Mouse (Mus musculus) lung, adult 18-20 months (tissue): ENCODE measurements around the gene Tmem104.
A peak's percentile ranks its signal among the peaks of the same experiment; 100 is the strongest.

ENCODE experiments used
- DNase-seq, 2 experiments: peaks; one replicate each; pipeline ENCODE4 v3.0.0; 2022; ENCODE audit warnings: mixed read lengths in 2 of 2

Tmem104 gene

DNA sequence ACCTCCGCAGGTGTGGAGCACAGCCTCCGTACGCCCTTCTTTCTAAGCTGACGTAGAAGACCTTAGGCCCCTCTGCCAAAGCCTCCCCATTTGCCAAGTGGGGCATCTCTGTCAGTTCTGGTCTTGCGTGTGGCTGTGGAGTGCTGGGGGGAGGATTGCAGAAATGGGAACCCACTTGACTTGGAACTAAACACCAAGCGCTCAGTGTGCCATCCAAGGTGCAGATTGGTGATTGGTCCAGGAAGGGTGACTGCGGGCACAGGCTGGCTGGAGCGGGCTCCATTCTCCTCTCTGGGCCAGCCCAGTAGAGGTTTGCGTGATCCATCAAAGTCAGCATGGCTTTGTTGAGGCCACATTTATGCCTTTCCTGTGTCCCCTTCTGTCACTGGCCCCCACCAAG is 15.5 kb downstream of the Tmem104 start:
- no peak for DNase-seq

GRCm38 (mm10) chr11:115208126-115208525 is 20.8 kb downstream of the Tmem104 start:
- DNase-seq: no peak

DNA sequence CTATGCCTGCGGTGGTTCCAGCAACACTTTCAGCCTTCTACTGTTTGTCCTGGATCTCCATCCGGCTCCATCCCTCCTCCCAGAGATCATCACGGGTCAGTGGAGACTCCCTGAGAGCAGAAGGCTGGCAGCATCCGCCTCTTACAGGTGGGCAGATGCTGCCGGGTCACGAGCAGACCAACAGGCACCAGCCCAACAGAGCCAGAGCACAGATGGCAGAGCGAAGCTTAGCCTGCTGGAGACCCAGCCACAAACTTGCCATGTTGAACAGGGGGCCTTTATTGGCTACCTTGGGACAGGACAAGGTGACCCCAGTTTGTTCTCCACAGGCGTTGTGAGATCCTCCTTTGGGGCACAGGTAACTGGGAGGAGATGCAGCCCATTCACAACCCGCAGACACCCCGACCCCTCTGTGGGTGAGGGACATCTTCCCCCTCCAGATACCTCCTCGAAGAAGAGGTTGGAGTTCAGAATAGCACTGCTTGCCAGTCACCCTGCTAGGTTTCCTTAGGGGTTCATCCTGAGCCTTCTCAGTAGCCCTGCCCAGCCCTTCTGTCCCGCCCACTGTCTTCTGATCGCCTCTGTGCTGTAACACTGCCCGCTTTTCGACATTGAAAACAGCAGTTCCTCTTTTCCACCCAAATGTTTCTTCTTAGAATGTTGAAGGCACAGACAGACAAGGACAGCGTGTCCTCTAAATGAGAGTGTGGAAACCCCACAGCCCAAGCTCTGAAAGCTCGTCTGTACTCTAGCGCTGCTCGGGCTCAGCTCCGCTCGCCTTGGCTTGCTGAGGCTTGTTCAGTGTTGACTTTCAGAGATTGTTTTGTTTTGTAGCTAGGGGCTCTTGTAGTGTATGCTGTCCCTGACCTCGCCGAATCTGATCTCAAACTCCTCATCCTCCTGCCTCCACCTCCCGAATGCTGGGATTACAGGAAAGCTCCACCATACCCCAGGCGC is 21.8 kb downstream of the Tmem104 start:
- peak in 1 of 2 experiments; percentile 36 for DNase-seq

GRCm38 (mm10) chr11:115209958-115210357 is 22.7 kb downstream of the Tmem104 start:
- DNase-seq: no peak

- no peak for DNase-seq
These were observed 24.8 kb downstream of the Tmem104 start for GRCm38 (mm10) chr11:115212116-115212515.

- DNase-seq: peak in 1 of 2 experiments; percentile 51
These were observed 27.8 kb downstream of the Tmem104 start for GRCm38 (mm10) chr11:115215123-115215522.

DNA sequence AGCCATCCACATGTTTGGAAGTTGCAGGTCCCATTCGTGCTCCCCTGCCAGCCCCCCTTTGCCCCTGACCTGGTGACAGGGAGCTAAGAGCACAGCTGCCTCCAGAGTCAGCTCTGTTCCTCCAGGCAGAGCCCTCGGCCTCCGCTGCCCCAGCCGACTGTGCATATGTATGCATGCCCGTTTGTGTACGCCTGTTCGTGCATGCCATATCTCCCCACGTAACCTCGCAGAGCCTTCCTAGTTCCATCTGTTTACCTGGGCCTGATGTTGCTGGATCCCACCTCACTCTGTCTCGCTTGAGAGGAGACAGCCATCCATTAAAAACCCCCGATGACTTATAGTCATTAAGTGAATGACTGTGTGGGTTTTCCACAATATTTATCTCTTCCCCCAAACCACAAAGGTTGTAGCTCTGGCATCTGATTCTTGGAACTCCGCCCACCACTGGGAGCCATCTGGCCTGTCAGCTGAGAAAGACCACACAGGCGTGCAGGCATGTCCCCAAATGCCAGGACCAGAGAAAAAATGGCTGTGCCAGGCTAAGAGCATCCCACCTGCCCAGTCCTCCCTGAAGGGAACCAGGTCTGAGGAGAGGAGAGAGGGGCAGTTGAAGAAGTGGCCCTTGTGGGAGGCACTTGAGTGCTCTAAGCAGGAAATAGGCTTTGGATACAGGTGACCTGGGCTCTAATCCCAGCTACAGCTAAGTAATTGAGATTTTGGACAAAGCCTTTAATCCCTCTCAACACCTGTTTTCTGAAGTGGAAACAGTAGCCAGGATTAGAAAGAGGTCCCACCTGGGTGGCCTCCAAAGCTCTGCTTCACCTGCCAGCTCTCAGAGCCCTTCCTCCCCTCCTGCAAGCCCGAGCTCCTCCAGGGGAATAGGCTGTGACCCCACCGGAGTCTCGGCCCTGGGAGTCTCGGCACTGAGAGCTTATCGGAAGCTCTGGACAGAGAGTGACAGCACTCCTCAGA is 30.4 kb downstream of the Tmem104 start:
- DNase-seq: peak in 1 of 2 experiments; percentile 38

DNA sequence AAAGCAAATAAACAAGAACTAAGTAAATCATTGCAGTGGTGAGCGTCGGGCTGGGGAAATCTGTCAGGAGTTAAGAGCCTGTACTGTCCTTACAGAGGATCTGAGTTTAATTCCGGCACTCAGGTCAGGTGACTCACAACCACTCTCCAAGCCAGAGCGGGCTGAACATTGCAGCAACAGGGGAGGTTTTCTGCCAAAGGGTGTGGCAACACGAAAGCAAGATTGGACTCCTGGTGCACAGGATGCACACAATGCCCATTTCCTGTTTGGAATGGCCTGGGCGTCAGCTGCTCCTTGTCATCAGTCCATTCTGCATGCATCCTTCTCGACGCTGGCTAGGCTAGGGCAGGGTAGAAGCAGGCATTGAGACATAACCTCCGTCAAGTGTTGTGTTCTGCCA is 32.0 kb downstream of the Tmem104 start:
- peak; percentile 83 to 89 for DNase-seq

DNA sequence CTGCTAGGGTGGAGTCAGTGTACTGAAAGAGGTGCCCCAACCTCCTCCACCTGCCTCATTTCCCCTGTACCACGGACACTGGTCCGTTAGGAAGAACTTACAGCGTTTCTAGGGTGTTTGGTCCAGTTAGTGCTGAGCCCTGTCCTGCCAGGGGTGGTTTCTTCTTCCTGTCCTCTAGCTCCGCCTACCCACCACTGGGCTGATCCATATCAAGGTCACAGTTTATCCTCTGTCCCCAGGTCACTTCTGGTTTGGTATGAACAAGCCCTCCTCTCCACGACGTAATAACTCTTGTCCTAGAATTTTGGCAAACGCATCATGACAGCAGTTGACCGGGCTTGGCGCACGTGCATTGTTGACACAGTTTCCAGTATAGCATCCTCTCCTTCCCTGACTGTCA is 32.4 kb downstream of the Tmem104 start:
- no peak for DNase-seq

- DNase-seq: peak in 1 of 2 experiments; percentile 41
These were observed 34.8 kb downstream of the Tmem104 start for GRCm38 (mm10) chr11:115222077-115222476.

DNA sequence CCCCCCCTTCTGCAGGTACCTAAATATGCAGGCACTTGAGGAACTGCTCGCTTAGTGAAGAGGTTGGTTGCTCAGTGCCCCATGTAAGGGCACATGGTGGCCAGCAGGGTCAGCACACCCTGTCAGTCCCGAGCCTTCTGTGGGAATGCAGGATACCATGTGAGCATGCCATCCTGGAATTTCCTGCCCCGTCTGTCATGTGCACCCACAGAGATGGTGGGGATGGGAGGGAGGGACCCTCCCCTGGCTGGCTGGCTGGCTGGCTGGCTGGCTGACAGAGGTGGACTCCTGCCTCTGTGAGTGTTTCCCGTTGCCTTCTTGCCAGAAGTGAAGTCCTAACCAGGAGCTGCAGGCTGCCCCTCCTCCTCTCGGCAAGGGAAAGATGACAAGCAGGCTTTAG is 35.3 kb downstream of the Tmem104 start:
- DNase-seq: peak in 1 of 2 experiments; percentile 38

DNA sequence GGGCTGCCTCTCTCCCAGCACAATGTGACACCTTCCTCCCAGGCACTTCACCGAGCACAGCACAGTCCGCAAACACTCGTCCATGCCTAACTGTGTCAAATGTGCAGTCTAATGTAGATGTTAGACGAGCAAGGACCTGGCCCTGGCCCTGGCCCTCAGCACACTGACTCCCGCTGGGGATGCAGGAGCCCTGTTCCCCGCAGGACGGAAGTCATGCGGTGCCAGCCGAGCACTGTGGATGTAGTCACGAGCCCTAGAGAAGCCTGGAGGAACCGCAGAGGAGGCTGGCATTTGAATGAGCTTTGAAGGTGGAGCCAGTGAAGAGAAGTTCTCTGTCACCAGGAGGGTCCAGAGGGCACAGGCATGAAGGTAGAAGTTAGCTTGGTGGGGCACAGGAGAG is 36.2 kb downstream of the Tmem104 start:
- no peak for DNase-seq

GRCm38 (mm10) chr11:115223877-115224276 is 36.6 kb downstream of the Tmem104 start:
- DNase-seq: no peak

- peak; percentile 30 to 53 for DNase-seq
These were observed 37.6 kb downstream of the Tmem104 start for GRCm38 (mm10) chr11:115224889-115225288.

DNA sequence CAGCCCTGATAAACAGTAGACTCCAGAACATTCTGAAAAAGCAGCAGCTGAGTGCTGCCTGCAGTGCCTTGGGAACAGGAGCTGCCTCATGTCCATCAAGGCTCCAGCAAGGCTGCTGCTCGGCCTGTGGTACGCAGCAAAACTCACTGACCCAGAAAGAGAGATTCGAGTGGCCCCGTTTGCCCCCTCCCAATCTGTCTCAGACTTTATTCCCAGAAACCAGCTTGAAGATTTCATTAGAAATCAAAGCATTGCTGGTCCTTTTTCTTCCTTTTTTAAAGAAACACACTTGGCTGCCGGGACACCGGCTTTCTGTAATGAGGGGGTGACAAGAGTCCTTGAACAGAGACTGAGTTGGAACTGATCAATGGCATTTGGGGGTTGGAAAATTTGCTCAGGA is 38.0 kb downstream of the Tmem104 start:
- no peak for DNase-seq

- DNase-seq: peak in 1 of 2 experiments; percentile 24
These were observed 39.7 kb downstream of the Tmem104 start for GRCm38 (mm10) chr11:115226811-115227491.

DNA sequence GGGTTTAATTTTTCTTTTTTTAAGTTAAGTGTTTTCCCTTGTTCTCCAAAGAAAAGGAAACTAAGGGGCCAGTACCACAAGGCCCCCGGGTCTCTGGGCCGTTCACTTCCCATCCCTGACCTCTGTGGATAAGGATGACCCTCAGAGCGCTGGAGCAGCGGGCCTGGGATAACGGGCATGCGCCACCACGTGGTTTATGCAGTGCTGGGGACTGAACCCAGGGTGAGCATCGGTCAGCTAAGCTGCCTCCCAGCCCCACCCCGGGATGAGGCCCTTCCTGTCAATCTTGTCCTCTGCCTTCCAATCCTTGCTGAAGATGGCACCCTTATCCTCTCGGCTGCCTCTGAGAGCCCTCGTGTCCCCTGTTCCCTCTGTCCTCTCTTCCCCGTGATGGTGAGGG is 40.4 kb downstream of the Tmem104 start:
- DNase-seq: no peak

- no peak for DNase-seq
These were observed 41.1 kb downstream of the Tmem104 start for GRCm38 (mm10) chr11:115228430-115228829.

DNA sequence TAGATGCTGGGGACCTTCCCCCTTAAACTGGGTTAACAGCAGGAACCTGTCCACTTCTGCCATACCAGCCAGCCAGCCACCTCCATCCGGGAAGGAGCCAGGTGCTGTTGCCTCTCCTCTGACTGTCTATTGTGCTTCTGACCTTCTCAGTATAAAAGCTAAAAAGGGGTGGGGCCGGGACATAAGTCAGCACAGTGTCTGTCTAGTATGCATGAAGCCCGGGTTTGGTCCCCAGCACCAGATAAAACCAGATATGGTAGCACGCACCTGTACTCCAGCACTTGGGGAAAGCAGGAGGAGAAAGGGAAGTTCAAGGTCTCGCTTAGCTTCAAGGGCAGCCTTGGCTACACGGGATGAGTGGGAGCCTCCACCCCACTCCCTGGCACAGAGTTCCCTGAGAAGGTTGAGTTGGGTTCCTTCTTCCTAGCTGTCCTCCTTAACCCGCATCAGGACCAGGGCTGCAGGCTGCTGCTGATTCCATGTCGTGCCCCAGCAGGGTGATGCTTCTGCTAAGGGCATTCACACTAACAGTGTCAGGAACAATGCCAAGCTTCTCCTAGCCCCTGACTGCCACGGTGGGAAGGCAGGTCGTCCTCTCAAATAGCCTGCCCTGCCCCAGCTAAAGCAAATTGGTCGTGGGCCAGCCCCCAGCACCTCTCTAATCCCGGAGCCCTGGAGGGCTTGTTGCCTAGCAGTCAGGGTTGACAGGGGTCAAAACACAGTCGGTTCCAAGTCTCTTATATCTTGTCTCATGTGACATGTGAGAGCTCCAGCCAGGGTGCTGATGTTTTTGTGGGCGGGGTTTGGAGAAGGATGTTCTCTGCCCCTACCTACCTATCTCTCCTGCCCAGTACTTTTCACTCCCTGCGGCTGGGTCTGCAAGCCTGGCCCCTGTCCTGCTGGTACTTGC is 42.0 kb downstream of the Tmem104 start:
- no peak for DNase-seq

GRCm38 (mm10) chr11:115231168-115231915 is 44.1 kb downstream of the Tmem104 start:
- no peak for DNase-seq

DNA sequence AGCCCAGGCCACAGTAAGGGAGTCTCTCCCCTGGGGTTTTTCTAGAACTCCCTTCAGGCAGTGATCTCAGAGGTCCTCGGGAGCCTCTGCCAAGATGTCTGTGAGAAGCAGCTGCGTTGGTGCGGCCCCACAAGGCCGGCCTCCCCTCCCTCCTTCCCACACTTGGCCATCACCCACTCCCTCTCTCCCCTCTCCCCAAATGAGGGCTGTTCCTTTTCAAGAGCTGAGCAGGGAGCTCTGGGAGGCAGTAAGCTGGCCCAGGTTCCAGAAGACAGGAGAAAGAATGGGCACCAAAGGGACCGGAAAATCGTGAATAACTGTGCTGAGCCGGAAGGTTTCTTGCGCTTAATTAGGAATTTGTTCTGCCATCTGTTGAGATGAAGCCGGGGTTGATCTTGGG is 44.6 kb downstream of the Tmem104 start:
- DNase-seq: no peak
